Mouse (Mus musculus) midbrain, embryonic 16.5 days (tissue): ENCODE results near the gene Actrt2. TPM values are rescaled to one million over a fixed set of nuclear protein-coding genes. Genes with fewer than 3 reads are reported as not detected.
A peak's percentile ranks its signal among the peaks of the same experiment; 100 is the strongest.

Source experiments
- ATAC-seq: fragments of 200-750 bp; cut with Nextera tagmentation; 2 replicates; pipeline ENCODE4 v1.8.0; 2017; ENCODE audit warnings: moderate TSS enrichment
- H3K27ac ChIP-seq: fragments of 300-500 bp; sonication (generic); 2 replicates; pipeline ENCODE4 v1.5.1; 2014; ENCODE audit warnings: mild to moderate bottlenecking, low read length, mixed read lengths
- H3K27me3 ChIP-seq: fragments of 300-500 bp; sonication (generic); 2 replicates; pipeline ENCODE4 v1.6.1; 2014; ENCODE audit warnings: low read depth, low read length, mixed read lengths; ENCODE audit not compliant: control insufficient read depth, insufficient read depth
- H3K36me3 ChIP-seq: fragments of 300-500 bp; sonication (generic); 2 replicates; pipeline ENCODE4 v1.6.1; 2014; ENCODE audit warnings: mild to moderate bottlenecking, low read length, moderate library complexity, mixed read lengths; ENCODE audit not compliant: control insufficient read depth, insufficient read depth
- H3K4me1 ChIP-seq: fragments of 300-500 bp; sonication (generic); 2 replicates; pipeline ENCODE4 v1.6.1; 2014; ENCODE audit warnings: mild to moderate bottlenecking, low read length, mixed read lengths; ENCODE audit not compliant: control insufficient read depth, insufficient read depth
- H3K4me2 ChIP-seq: fragments of 300-500 bp; sonication (generic); 2 replicates; pipeline ENCODE4 v1.6.1; 2014; ENCODE audit warnings: mild to moderate bottlenecking, low read length, mixed read lengths
- H3K4me3 ChIP-seq: fragments of 300-500 bp; sonication (generic); 2 replicates; pipeline ENCODE4 v1.5.1; 2014; ENCODE audit warnings: low read depth, mild to moderate bottlenecking, low read length, moderate library complexity, mixed read lengths
- H3K9ac ChIP-seq: fragments of 300-500 bp; sonication (generic); 2 replicates; pipeline ENCODE4 v1.6.1; 2014; ENCODE audit warnings: low read depth, low read length, mixed read lengths
- H3K9me3 ChIP-seq: fragments of 300-500 bp; sonication (generic); replicated peaks from 2 replicates; pipeline ENCODE4 v1.6.1; 2014; ENCODE audit warnings: mild to moderate bottlenecking, low read length, mixed read lengths; ENCODE audit not compliant: control insufficient read depth, poor library complexity, severe bottlenecking
- WGBS: fragments of 180-500 bp; shearing (Covaris S2); extraction: QIAGEN DNeasy Blood & Tissue Kit; methylation state at CpG from one replicate; pipeline ENCODE4 v1.1.7; 2014; 5-methylcytosine and 5-hydroxymethylcytosine counted together
- polyA plus RNA-seq: library from polyadenylated mRNA; unstranded; fragments of >200 nt; fragmentation: Nextera tagmentation; extraction: Ambion mirVana; gene quantifications from 2 replicates; pipeline ENCODE4 v1.2.1, GENCODE M21; 2015

Gene Actrt2
- polyA plus RNA-seq, 1 experiment from 2014 or later = not detected

DNA sequence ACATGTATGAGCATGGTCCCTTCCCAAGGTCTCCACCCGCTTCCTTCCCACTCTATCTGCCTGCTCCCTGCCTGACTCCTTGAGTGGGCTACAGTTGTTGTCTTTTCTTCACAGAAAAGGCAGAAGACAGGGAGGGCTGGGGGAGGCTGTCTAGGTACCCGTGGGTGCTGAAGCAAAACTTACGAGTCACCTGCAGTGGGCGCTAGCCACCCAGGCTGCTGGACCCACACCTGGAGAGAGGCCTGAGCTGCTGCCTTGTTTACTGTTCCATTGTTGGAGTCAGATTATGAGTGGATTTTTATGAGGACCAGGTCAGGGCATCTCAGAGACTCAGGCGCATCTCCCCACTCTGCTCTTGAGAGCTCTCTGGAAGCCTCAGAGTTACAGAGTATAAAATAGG, 28.9 kb upstream of the Actrt2 start:
- no peaks in the 10 kb centered on the region for H3K9me3 ChIP-seq
- WGBS = 78% methylated on average over 5 of the region's 5 CpGs
- ATAC-seq = no peak
- no peaks in the 10 kb centered on the region; the same call in none of the 2 replicates for H3K27me3 ChIP-seq
- no peak overlapping the region for H3K27ac ChIP-seq
- H3K4me1 ChIP-seq = peaks cover 6% of the 10 kb centered on the region; the same call in 1 of the 2 replicates
- no peak overlapping the region for H3K9ac ChIP-seq
- no peak overlapping the region for H3K4me3 ChIP-seq
- no peak overlapping the region for H3K4me2 ChIP-seq
- no peaks in the 10 kb centered on the region for H3K36me3 ChIP-seq

DNA sequence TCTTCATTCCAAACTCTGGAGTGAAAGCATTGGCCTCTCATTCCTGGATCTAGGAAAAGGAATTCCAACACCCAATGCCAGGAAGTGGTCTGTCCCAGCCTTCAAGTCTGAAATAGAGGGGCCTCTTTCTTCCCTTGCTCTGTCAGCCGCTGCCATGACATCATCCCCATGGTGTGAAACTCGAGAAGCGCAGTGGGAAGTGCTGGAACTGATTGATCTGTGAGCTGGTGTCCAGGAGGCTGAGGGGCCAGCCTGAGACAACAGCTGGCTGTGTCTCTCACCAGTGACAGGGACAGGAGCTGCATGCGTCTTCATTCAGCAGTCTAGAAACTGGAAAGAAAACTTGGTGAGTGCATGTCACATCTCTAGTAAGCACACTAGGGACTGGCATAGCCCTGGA, 28.5 kb upstream of the Actrt2 start:
- no peaks in the 10 kb centered on the region for H3K36me3 ChIP-seq
- WGBS = 43% methylated on average over 4 of the region's 4 CpGs
- no peak for ATAC-seq

DNA sequence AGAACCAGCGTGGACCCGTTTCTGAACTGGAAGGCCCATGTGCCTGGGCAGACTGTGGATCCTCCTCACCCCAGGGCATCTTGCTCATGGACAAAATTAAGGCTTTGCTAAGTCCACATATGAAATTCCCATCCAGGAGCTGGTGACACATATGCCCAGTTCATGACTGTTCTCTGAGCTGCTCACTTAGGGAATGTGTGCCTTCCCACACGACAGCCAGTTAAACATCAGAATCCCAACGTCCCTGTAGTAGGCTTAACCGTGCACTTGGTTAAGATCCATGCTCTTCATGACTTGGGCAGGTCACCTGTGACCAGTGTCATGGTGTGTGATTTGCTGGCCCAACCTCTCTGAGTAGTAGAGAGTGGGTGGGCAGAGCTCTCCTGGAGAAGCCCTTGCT, 26.7 kb upstream of the Actrt2 start:
- no peak overlapping the region for H3K4me2 ChIP-seq
- H3K9ac ChIP-seq = no peak overlapping the region
- H3K4me1 ChIP-seq = peaks cover 6% of the 10 kb centered on the region; the same call in 1 of the 2 replicates
- no peaks in the 10 kb centered on the region for H3K36me3 ChIP-seq
- H3K27ac ChIP-seq = no peak overlapping the region
- no peak for ATAC-seq
- H3K4me3 ChIP-seq = no peak overlapping the region
- H3K9me3 ChIP-seq = no peaks in the 10 kb centered on the region
- no peaks in the 10 kb centered on the region; the same call in none of the 2 replicates for H3K27me3 ChIP-seq
- WGBS = 93% methylated on average over 5 of the region's 5 CpGs

More for the DNA sequence above, 28.5 kb upstream of the Actrt2 start:
- H3K27me3 ChIP-seq = no peaks in the 10 kb centered on the region; the same call in none of the 2 replicates
- no peak overlapping the region for H3K4me2 ChIP-seq
- no peak overlapping the region for H3K27ac ChIP-seq
- peaks cover 6% of the 10 kb centered on the region; the same call in 1 of the 2 replicates for H3K4me1 ChIP-seq
- no peaks in the 10 kb centered on the region for H3K9me3 ChIP-seq
- H3K4me3 ChIP-seq = no peak overlapping the region
- no peak overlapping the region for H3K9ac ChIP-seq

DNA sequence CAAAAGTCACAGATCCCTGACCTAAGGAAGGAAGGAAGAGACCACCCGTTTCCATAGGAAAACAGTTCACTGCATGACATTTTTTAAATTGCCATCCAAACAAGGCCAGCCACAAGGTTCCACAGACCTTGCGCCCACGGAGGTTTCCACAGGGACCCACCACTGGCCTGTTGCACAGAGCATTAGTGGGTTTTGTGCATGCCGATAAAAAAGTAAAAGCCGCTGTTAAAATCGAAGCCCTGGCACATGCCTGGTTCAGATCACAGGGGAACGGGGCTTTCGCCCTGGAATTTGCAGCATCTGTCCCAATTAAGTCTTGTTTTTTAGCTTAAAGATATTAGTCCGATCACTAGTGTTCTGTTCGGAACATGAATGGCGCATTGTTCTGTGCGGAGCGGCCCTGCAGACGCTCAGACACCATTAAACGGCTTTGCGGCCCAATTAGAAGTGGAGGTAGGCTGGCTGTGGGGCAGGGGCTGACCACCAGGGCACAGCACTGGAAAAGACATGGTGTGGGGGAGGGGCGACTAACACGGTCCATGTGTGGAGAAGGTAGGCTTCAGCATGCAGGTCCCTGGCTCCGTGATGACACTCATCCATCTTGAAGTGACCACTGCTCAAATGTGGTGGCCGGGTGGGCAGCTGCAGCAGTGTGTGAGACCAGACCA, 25.8 kb upstream of the Actrt2 start:
- Histone ChIP-seq H3K27ac (no peak overlapping the region), H3K4me3 (no peak overlapping the region), H3K9ac (no peak overlapping the region), H3K27me3 (no peaks in the 10 kb centered on the region; the same call in none of the 2 replicates), H3K36me3 (no peaks in the 10 kb centered on the region), H3K4me2 (no peak overlapping the region), H3K9me3 (no peaks in the 10 kb centered on the region), H3K4me1 (peaks cover 6% of the 10 kb centered on the region; the same call in 1 of the 2 replicates)
- ATAC-seq = no peak
- 73% methylated on average over 20 of the region's 20 CpGs for WGBS

DNA sequence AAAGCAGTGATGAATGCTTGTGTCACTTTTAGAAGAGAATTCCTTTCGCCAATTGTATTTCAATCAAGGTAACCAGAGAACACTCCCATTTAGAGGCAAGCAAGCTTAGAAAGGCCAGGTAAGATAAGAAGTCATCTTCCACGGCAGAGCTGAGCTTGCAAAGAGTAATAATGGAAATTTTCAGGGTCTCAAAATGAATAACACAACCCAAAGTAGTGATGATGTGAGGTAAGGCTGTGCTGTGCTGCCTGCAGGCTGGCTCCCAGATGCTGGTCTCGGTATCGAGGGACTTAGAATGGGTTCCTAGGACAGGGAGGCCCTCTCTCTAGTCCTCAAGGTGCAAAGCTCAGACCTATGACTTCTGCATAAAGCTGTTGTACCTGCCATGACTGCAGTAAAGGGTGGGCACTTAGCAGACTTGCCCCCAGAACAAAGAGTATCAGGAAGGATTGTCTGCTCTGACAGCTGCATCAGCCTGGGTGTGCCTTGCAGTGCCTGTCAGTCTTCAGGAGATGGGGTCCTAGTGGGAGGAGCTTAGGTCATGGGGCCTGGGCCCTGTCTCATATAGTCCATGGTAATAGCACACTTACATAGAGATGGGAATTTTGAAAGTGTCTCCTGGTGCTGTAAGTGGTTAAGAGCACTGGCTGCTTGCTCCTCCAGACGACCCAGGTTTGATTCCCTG, 15.5 kb upstream of the Actrt2 start:
- H3K4me2 ChIP-seq = no peak overlapping the region
- H3K27ac ChIP-seq = no peak overlapping the region
- no peaks in the 10 kb centered on the region for H3K36me3 ChIP-seq
- WGBS = 91% methylated on average over 5 of the region's 5 CpGs
- no peak overlapping the region for H3K9ac ChIP-seq
- no peak overlapping the region for H3K4me3 ChIP-seq
- H3K9me3 ChIP-seq = no peaks in the 10 kb centered on the region
- ATAC-seq = no peak
- H3K27me3 ChIP-seq = peaks cover 3% of the 10 kb centered on the region; the same call in 1 of the 2 replicates
- no peaks in the 10 kb centered on the region for H3K4me1 ChIP-seq

DNA sequence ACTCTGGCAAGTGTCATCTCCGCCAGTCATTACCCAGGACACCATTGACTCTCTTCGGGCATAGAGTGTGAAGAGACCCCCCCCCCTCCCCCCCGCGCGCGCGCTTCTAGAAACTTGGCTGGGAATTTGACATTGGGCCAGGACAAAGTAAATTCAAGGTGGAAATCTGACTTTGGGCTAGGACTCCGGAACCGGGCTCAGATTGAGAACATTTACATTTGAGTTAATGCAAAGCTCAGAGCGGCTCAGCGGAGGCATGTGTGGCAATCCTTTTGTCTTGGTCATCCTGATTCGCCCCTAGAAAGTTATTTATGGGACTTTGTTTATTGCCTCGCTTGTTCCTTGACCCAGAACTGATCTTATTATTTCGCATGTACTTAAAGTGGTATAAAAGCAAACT, 14.6 kb upstream of the Actrt2 start:
- no peak for ATAC-seq
- H3K9ac ChIP-seq = no peak overlapping the region
- H3K4me1 ChIP-seq = no peaks in the 10 kb centered on the region
- no peaks in the 10 kb centered on the region for H3K9me3 ChIP-seq
- WGBS = 44% methylated on average over 14 of the region's 14 CpGs
- H3K27me3 ChIP-seq = no peaks in the 10 kb centered on the region; the same call in 1 of the 2 replicates
- no peak overlapping the region for H3K4me2 ChIP-seq
- no peaks in the 10 kb centered on the region for H3K36me3 ChIP-seq
- H3K27ac ChIP-seq = no peak overlapping the region
- H3K4me3 ChIP-seq = no peak overlapping the region

DNA sequence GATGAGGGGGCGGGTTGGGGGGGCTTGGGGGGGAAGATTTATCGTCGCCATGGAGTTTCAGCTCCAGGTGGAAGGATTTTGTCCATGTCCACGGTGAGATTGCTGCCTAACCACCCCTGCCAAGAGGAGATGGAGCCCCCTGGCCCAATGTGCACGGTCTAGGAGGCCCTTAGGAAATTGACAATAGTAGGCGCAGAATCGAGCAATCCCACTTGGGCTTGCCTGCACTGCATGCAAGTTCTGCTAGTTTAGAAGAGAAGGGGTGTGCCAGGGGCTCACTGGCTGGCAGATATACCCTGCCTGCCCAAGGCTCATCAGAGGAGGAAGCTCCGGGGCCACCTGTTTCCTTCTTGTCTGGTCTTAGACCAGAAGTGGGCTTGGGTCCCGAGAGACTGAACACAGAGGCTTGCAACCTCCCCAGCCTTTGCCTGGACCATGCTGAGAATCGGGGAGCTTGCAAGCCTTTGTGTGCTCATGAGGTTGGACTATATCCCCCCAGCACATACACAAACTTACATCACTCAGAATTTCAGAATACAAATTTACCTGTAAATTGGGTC, 7.9 kb upstream of the Actrt2 start:
- Histone ChIP-seq H3K9ac (0 out of 2 replicates have a peak overlapping the region, but pooled peaks have one; percentile 6), H3K27me3 (peaks cover 4% of the 10 kb centered on the region), H3K36me3 (no peaks in the 10 kb centered on the region), H3K4me1 (peaks cover 11% of the 10 kb centered on the region), H3K4me2 (no peak overlapping the region), H3K27ac (0 out of 2 replicates have a peak overlapping the region, but pooled peaks have one; percentile 28), H3K4me3 (no peak overlapping the region), H3K9me3 (no peaks in the 10 kb centered on the region)
- WGBS = 54% methylated on average over 10 of the region's 10 CpGs
- ATAC-seq = no peak

DNA sequence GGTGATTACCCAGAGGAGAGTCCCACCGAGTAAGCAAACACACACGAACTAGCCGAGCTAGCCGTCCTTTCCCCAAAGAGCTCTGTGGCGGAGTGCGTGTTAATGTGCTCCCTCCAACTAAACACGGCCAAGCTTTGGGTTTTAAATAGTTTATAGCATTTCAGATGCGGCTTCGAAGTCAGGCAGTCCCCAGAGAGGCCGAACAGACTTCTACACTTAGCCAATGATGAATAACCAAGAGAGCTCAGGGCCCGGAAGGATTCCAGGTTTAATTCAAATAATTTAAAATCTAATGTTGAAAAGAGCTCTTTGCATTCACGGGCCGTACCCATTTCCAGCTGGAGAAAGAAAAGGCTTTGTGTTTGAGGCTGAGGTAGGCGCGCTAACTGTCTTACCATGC, 7.3 kb upstream of the Actrt2 start:
- Histone ChIP-seq H3K27ac (no peak overlapping the region), H3K27me3 (peaks cover 4% of the 10 kb centered on the region), H3K4me1 (peaks cover 11% of the 10 kb centered on the region), H3K4me2 (peak overlapping the region; percentile 18; the same call in 1 of the 2 replicates), H3K9ac (no peak overlapping the region), H3K4me3 (no peak overlapping the region), H3K36me3 (no peaks in the 10 kb centered on the region), H3K9me3 (no peaks in the 10 kb centered on the region)
- no peak for ATAC-seq
- WGBS = 19% methylated on average over 15 of the region's 15 CpGs

DNA sequence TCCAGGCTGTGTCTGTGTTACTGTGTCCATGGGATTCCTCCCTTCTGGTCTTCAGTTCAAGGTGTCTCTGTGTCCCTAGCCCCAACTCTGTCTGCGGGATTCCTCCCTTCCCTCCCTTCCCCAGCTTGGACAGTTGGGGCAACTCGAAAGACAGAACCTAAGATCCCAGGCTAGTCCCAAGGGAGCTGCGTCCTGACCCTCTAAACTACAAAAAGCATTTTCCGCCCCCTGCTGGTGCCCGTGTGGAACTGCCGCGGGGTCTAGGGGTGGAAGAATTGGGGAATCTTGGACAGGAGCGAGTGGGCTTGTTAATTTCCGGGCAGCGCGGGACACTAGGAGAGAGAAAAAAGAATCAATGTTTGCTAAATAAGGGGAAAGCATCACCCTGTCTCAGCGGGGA, 6.9 kb upstream of the Actrt2 start:
- WGBS = 1% methylated on average over 12 of the region's 12 CpGs
- no peak for ATAC-seq
- no peak overlapping the region for H3K9ac ChIP-seq
- H3K36me3 ChIP-seq = no peaks in the 10 kb centered on the region
- H3K4me3 ChIP-seq = no peak overlapping the region
- peaks cover 11% of the 10 kb centered on the region for H3K4me1 ChIP-seq
- peak overlapping the region; percentile 18 for H3K4me2 ChIP-seq
- no peaks in the 10 kb centered on the region for H3K9me3 ChIP-seq
- H3K27ac ChIP-seq = no peak overlapping the region
- H3K27me3 ChIP-seq = peaks cover 4% of the 10 kb centered on the region
